Mouse (Mus musculus) midbrain, embryonic 14.5 days (tissue): ENCODE data around the gene Serpina1c. TPM values are rescaled to one million over a fixed set of nuclear protein-coding genes. Genes with fewer than 3 reads are reported as not detected.
"Not testable (repeated sequence)": the region's sequence is repeated elsewhere in the genome, so short reads cannot be mapped to it uniquely, and the experiment has no call there.

Source experiments
- ATAC-seq: fragments of 200-750 bp; cut with Nextera tagmentation; 2 replicates; pipeline ENCODE4 v1.8.0; 2017; ENCODE audit warnings: moderate number of reproducible peaks, moderate library complexity; ENCODE audit not compliant: low FRiP score, low TSS enrichment
- DNase-seq: peaks from one replicate; pipeline ENCODE4 v3.0.0-alpha.2; 2015
- H3K27ac ChIP-seq: fragments of 300-500 bp; sonication (generic); replicated peaks from 2 replicates; pipeline ENCODE4 v1.5.1; 2014; ENCODE audit warnings: mild to moderate bottlenecking, low read depth, low read length, moderate library complexity
- H3K27me3 ChIP-seq: fragments of 300-500 bp; sonication (generic); 2 replicates; pipeline ENCODE4 v1.6.1; 2014; ENCODE audit warnings: low read length, control low read depth, mixed read lengths; ENCODE audit not compliant: control insufficient read depth, insufficient read depth
- H3K36me3 ChIP-seq: fragments of 300-500 bp; sonication (generic); 2 replicates; pipeline ENCODE4 v1.6.1; 2014; ENCODE audit warnings: low read length, control low read depth; ENCODE audit not compliant: control insufficient read depth, insufficient read depth
- H3K4me1 ChIP-seq: fragments of 300-500 bp; sonication (generic); 2 replicates; pipeline ENCODE4 v1.6.1; 2014; ENCODE audit warnings: mild to moderate bottlenecking, antibody characterized with exemption, low read length, control low read depth; ENCODE audit not compliant: control insufficient read depth, insufficient read depth
- H3K4me2 ChIP-seq: fragments of 300-500 bp; sonication (generic); 2 replicates; pipeline ENCODE4 v1.6.1; 2014; ENCODE audit warnings: mild to moderate bottlenecking, low read length, moderate library complexity
- H3K4me3 ChIP-seq: fragments of 300-500 bp; sonication (generic); replicated peaks from 2 replicates; pipeline ENCODE4 v1.5.1; 2014; ENCODE audit warnings: low read depth, low read length
- H3K9ac ChIP-seq: fragments of 300-500 bp; sonication (generic); replicated peaks from 2 replicates; pipeline ENCODE4 v1.6.1; 2014; ENCODE audit warnings: mild to moderate bottlenecking, low read length, moderate library complexity
- H3K9me3 ChIP-seq: fragments of 300-500 bp; sonication (generic); 2 replicates; pipeline ENCODE4 v1.6.1; 2016; ENCODE audit warnings: low read length, control low read depth, mixed read lengths; ENCODE audit not compliant: control insufficient read depth
- WGBS: fragments of 180-500 bp; shearing (Covaris S2); extraction: QIAGEN DNeasy Blood & Tissue Kit; methylation state at CpG from one replicate; pipeline ENCODE4 v1.1.7; 2014; 5-methylcytosine and 5-hydroxymethylcytosine counted together
- polyA plus RNA-seq: library from polyadenylated mRNA; unstranded; fragments of >200 nt; fragmentation: Nextera tagmentation; extraction: Ambion mirVana; gene quantifications from 2 replicates; pipeline ENCODE4 v1.2.1, GENCODE M21; 2014

Gene Serpina1c
- polyA plus RNA-seq: not detected in 2 replicates

DNA sequence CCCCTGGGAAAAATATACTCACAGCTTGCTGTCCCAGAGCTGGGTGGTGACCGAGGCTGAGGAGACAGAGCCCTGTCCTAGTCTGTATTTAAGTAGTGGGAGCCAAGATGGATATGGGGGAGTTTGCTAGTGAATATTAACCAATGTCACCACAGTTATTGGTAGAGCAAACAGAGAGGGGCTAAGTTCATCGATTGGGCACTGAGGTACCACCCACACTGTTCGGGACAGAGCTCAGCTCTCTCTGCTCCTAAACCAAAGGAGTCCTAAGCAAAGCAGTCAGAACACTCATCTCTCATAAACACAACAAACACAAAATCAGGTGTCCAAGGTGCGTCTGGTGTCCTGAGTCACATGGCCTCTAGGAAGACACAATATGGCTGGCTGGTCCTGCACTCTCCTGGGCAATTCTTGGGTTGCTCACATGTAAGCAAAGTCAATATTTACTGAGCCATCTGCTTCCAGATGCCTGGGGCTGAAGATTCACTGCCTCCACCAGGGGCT lies at the start of gene Serpina1c:
Serpina1c (minus strand) TSS at position 51 of the 504 bp plus-strand sequence.
- not testable (repeated sequence) for H3K27ac ChIP-seq, H3K4me2 ChIP-seq, H3K9ac ChIP-seq, ATAC-seq, H3K27me3 ChIP-seq, DNase-seq, H3K4me3 ChIP-seq, H3K36me3 ChIP-seq, H3K4me1 ChIP-seq, H3K9me3 ChIP-seq
- 82% methylated on average over 4 of the region's 4 CpGs for WGBS

DNA sequence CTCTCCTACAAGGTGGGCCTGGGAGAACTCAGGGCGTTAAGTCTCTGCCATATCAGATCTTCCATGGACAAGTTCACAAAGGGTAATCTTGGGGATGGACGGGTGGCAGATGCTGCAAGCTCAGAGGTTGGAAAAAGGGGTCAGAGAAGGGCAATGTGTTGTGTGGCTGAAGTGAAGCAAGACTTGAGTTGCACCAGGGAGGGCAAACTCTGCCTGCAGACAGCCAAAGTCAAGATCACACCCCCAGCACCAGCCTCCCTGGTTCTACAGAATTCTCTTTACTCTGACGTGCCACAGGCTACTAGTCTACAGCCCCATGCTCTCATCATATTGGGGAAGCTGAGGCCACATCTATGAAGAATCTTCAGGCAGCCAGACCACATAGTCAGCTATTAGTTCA lies 48.3 kb upstream of the Serpina1c start:
- WGBS: 85% methylated on average over 3 of the region's 3 CpGs
- not testable (repeated sequence) for H3K9me3 ChIP-seq, DNase-seq, H3K4me3 ChIP-seq, H3K9ac ChIP-seq, H3K4me2 ChIP-seq, ATAC-seq, H3K27me3 ChIP-seq, H3K27ac ChIP-seq, H3K4me1 ChIP-seq, H3K36me3 ChIP-seq

DNA sequence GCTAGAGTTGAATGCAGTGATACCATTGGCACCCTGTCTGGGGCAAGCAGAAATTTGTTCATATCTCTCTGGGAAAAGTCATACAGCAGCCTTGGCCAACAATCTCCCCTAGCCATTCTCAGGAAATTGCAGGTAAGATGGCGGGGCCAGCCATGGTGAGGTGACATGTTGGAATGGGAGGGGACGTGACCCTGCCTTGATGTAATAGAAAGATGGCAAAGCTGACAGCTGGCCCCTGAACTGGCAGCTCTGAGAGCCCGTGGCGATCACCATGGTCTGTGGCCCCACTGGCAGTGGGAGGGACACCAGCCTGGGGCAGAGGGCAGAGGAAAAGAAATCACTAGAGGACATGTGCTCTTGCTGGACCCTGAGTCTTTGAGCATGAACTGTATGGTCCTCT lies 41.6 kb upstream of the Serpina1c start:
- Histone ChIP-seq H3K36me3 (no peaks in the 10 kb centered on the region), H3K27ac (no peak overlapping the region), H3K4me1 (no peaks in the 10 kb centered on the region), H3K4me2 (no peak overlapping the region), H3K27me3 (no peaks in the 10 kb centered on the region), H3K9ac (no peak overlapping the region), H3K9me3 (no peaks in the 10 kb centered on the region), H3K4me3 (no peak overlapping the region)
- ATAC-seq (no peak), DNase-seq (no peak)
- WGBS: 84% methylated on average over 4 of the region's 4 CpGs

DNA sequence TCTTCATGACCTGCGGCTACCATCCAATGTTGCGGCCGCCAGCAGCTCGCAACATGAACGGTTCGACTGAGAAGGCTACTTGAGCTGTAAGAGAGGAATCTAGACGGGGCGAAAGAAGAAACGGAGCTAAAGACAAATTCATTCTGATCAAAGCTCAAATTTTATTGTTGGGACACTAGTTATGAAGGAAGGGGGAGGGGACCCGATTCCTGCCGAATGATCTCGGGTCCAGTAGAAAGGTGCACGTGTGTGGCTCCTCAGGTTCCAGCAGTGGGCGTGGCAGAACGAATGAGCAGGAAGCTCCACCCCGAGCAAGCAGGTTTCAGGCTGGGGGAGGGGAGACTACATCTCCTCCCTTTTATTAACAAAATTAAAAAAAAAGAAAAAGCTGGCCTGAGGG lies 4.5 kb upstream of the Serpina1c start:
- H3K9me3 ChIP-seq, ATAC-seq, H3K27me3 ChIP-seq, DNase-seq, H3K36me3 ChIP-seq, H3K4me2 ChIP-seq, H3K9ac ChIP-seq, H3K4me1 ChIP-seq, H3K4me3 ChIP-seq, H3K27ac ChIP-seq: not testable (repeated sequence)
- 97% methylated on average over 11 of the region's 16 CpGs for WGBS

DNA sequence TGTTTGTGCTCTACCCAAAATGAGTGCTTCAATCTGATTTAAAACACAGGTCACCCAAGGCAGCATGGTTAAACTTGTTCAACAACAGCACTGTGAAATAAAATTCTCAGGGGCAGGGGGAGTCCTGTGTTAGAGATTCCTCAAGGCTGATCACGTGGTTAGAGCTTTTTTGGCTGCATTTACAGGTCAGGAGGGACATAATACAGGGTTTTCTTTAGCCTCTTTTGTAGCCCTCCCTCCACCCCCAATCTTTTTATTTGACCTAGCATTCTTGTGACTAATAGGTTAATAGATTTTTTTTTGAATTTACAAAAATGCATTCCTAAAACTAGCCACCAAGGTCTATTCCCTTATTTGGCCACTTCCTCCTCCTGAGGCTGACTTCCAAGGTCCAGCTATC lies 3.1 kb upstream of the Serpina1c start:
- H3K4me2 ChIP-seq, H3K9me3 ChIP-seq, DNase-seq, H3K27ac ChIP-seq, H3K36me3 ChIP-seq, H3K4me1 ChIP-seq, H3K27me3 ChIP-seq, H3K4me3 ChIP-seq, ATAC-seq, H3K9ac ChIP-seq: not testable (repeated sequence)
- WGBS: 43% methylated on average over 1 of the region's 1 CpGs

DNA sequence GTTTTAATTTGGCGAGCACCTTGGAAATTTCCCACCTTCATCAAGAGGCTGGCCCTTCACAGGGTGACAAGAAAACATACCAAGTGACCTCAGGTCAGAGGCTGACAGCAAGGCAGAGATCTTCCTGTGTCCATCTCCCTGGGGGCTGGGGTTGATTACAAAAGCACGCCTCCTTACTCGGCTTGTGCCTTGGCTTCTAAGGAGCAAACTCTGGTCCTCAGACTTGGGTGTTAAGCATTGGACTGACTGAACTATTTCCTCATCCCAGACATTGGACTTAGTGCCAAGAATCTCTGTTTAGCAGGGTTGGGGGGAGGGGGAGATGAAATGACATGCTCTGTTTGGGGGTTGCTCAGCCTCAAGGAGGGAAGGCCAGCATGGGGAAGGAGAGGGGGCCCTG lies 2.8 kb downstream of the Serpina1c start:
- H3K9me3 ChIP-seq, H3K27me3 ChIP-seq, H3K4me2 ChIP-seq, H3K36me3 ChIP-seq, H3K4me1 ChIP-seq, H3K27ac ChIP-seq, H3K4me3 ChIP-seq, ATAC-seq, H3K9ac ChIP-seq, DNase-seq: not testable (repeated sequence)
- 96% methylated on average over 3 of the region's 3 CpGs for WGBS

DNA sequence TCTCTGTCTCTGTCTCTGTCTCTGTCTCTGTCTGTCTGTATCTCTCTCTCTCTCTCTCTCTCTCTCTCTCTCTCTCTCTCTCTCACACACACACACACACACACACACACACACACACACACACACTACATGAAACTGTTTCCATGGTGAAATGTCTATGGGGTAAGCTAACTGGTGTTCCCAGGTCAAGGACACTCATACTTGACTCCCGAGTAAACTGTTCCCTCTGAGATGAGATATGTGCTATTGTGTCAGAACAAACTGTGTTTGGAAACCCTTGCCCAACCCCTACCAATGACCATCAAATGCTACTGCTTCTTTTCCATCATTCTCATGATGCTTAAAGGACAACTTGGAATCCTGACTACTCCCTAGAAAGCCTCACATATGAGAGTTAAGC lies 37.8 kb downstream of the Serpina1c start:
- H3K36me3 ChIP-seq, H3K27me3 ChIP-seq, ATAC-seq, H3K9me3 ChIP-seq, H3K4me1 ChIP-seq, DNase-seq, H3K27ac ChIP-seq, H3K9ac ChIP-seq, H3K4me2 ChIP-seq, H3K4me3 ChIP-seq: not testable (repeated sequence)
- WGBS: 85% methylated on average over 1 of the region's 1 CpGs

DNA sequence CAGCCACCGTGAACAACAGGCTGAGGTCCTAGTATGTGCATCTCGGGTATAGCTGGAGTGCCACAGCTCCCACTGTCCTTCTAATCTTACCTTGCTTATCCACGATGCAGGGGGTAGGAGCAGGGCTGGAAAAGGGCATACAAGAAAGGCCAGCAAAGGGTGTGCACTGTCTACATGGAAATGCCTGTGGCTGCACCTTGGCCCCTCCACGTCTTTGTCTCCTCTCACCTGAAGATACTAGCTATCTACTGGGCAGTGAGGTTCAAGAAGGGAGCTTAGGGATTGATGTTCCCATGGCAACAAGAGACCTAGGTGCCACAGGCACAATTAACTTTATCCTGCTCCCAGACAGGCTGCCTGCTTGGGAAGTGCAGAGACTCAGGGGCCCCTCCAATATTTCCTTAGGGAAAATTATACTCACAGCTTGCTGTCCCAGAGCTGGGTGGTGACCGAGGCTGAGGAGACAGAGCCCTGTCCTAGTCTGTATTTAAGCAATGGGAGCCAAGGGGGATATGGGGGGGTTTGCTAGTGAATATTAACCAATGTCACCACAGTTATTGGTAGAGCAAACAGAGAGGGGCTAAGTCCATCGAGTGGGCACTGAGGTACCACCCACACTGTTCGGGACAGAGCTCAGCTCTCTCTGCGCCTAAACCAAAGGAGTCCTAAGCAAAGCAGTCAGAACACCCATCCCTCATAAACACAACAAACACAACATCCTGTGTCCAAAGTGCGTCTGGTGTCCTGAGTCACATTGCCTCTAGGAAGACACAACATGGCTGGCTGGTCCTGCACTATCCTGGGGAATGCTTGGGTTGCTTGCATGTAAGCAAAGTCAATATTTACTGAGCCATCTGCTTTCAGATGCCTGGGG lies 41.3 kb downstream of the Serpina1c start, which contains the start of gene Serpina1a:
Serpina1a (minus strand) TSS at position 462 of the 874 bp plus-strand sequence.
- not testable (repeated sequence) for H3K36me3 ChIP-seq, H3K9me3 ChIP-seq, H3K27me3 ChIP-seq, ATAC-seq, H3K9ac ChIP-seq, H3K4me1 ChIP-seq, H3K4me2 ChIP-seq, H3K4me3 ChIP-seq, DNase-seq, H3K27ac ChIP-seq
- WGBS: 83% methylated on average over 9 of the region's 9 CpGs

DNA sequence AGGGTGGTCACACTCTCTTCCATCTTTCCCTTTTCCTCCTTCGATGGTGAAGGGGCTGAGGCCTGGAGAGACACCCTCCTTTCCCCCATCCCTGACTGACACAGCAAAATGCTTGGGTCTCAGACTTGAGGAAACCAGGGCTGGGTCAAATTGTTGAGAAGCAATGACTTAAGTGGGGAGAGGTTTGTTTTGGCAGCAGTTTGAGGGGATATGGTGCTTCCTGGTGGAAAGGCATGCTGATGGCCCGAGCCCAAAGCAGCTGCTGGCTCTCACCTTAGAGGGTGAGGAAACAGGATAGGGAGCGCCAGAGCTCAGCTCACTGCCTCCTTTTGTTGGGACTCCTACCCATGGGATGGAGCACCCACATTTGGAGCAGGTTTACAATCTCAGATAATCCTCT lies 43.7 kb downstream of the Serpina1c start:
- Histone ChIP-seq H3K4me2 (no peak overlapping the region), H3K4me1 (no peaks in the 10 kb centered on the region), H3K27ac (no peak overlapping the region), H3K4me3 (no peak overlapping the region), H3K27me3 (no peaks in the 10 kb centered on the region), H3K9me3 (no peaks in the 10 kb centered on the region), H3K36me3 (no peaks in the 10 kb centered on the region), H3K9ac (no peak overlapping the region)
- WGBS: 73% methylated on average over 3 of the region's 3 CpGs
- DNase-seq: no peak
- ATAC-seq: no peak
